Mouse (Mus musculus) C2C12 (cell line): ENCODE results near the gene Tpr. TPM values are rescaled to one million over a fixed set of nuclear protein-coding genes. Genes with fewer than 3 reads are reported as not detected.

Source experiments
- H3K27me3 ChIP-seq: one replicate; pipeline ENCODE4 v1.6.1; 2011; ENCODE audit not compliant: control insufficient read depth, insufficient read depth, insufficient read length
- H3K36me3 ChIP-seq: one replicate; pipeline ENCODE4 v1.6.1; 2011; ENCODE audit not compliant: control insufficient read depth, insufficient read depth
- H3K4me3 ChIP-seq: one replicate; pipeline ENCODE4 v1.5.1; 2011; ENCODE audit warnings: mild to moderate bottlenecking, control low read depth; ENCODE audit not compliant: poor library complexity, insufficient read depth, severe bottlenecking
- H3K79me2 ChIP-seq: one replicate; pipeline ENCODE4 v1.6.1; 2011; ENCODE audit not compliant: control insufficient read depth, insufficient read depth
- H3K79me3 ChIP-seq: one replicate; pipeline ENCODE4 v1.6.1; 2011; ENCODE audit warnings: low read depth, control low read depth
- H3ac ChIP-seq: one replicate; pipeline ENCODE3; 2011; ENCODE audit warnings: low read depth; ENCODE audit not compliant: control insufficient read depth, insufficient read length
- CEBPB ChIP-seq: IDR thresholded peaks from one replicate; pipeline ENCODE4 v1.6.1; 2011; ENCODE audit warnings: low read depth, mild to moderate bottlenecking, control low read depth, moderate library complexity
- CTCF ChIP-seq: IDR thresholded peaks from one replicate; pipeline ENCODE4 v1.5.1; 2011; ENCODE audit not compliant: control insufficient read depth, insufficient read depth, insufficient read length
- FOSL1 ChIP-seq: IDR thresholded peaks from one replicate; pipeline ENCODE4 v1.8.0; 2011; ENCODE audit warnings: mild to moderate bottlenecking, low read length; ENCODE audit not compliant: poor library complexity, insufficient read depth, severe bottlenecking
- MAX ChIP-seq: IDR thresholded peaks from one replicate; pipeline ENCODE4 v1.6.1; 2011; ENCODE audit warnings: mild to moderate bottlenecking, control low read depth
- MYOD1 ChIP-seq: IDR thresholded peaks from one replicate; pipeline ENCODE4 v1.6.1; 2011; ENCODE audit warnings: low read depth; ENCODE audit not compliant: control insufficient read depth, insufficient read length
- MYOG ChIP-seq: IDR thresholded peaks from one replicate; pipeline ENCODE4 v1.6.1; 2011; ENCODE audit not compliant: control insufficient read depth, insufficient read length; ENCODE audit errors: extremely low read depth
- USF1 ChIP-seq: IDR thresholded peaks from one replicate; pipeline ENCODE4 v1.6.1; 2011; ENCODE audit warnings: low read depth, mild to moderate bottlenecking, control low read depth, moderate library complexity
- polyA plus RNA-seq: library from polyadenylated mRNA; unstranded; fragments of >200 nt; fragmentation: generic; extraction: Trizol; gene quantifications from one replicate; pipeline ENCODE4 v1.2.1, GENCODE M21; 2012; ENCODE audit warnings: missing spikeins

Tpr gene
- polyA plus RNA-seq, 1 experiment: 39.1 TPM

DNA sequence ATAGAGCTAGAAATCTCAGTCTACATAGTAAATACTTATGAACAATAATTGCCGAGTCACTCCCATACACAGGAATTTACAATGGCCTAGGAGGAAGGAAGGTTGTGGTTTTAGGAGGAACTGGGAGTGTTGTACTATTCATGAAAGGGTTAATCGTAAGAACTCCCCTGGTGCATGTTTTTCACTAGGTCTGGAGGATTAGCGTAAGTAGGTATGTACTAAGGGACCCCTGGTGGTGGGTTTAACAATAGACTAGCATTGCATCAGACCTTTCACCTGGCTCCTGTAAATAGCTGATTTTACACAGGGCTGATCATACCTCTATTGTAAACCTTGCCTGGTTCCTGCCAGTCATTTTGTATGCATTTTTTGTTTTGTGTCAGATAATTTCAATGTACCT is 33.6 kb downstream of the Tpr start:
- H3K36me3 ChIP-seq: peaks cover 93% of the 10 kb centered on the region

DNA sequence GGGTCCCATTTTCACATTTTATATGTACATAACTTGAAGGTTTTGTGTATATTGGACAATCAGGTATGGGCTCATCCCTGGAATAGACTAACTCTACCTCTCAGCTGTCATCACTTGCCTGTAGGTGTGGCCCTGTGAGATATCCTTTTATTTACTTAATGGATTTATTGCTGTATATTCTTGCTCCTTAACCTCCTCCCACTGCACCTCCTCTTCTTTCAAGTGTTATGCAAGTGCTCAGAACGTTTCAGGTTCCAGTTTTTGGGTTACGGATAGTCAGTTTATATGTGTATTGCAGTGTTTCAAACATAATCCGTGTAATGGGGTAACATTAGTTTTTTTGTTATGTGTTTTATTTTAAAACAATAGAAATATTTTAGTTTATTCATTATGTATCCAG is 46.0 kb downstream of the Tpr start:
- Histone ChIP-seq H3K79me3 (no peaks in the 10 kb centered on the region), H3K79me2 (no peaks in the 10 kb centered on the region), H3K36me3 (peaks cover 91% of the 10 kb centered on the region), H3ac (no peak overlapping the region), H3K27me3 (no peaks in the 10 kb centered on the region), H3K4me3 (no peak overlapping the region)
- no peak for TF ChIP-seq CTCF
- TF ChIP-seq MYOG: no peak
- no peak for TF ChIP-seq CEBPB
- no peak for TF ChIP-seq MAX
- no peak for TF ChIP-seq MYOD1
- no peak for TF ChIP-seq FOSL1
- TF ChIP-seq USF1: no peak

More for the DNA sequence above, 33.6 kb downstream of the Tpr start:
- Histone ChIP-seq H3K79me2 (no peaks in the 10 kb centered on the region), H3ac (no peak overlapping the region), H3K4me3 (no peak overlapping the region), H3K79me3 (no peaks in the 10 kb centered on the region), H3K27me3 (no peaks in the 10 kb centered on the region)
- TF ChIP-seq MYOG (no peak), MYOD1 (no peak), USF1 (no peak), MAX (no peak), CTCF (no peak), CEBPB (no peak), FOSL1 (no peak)

DNA sequence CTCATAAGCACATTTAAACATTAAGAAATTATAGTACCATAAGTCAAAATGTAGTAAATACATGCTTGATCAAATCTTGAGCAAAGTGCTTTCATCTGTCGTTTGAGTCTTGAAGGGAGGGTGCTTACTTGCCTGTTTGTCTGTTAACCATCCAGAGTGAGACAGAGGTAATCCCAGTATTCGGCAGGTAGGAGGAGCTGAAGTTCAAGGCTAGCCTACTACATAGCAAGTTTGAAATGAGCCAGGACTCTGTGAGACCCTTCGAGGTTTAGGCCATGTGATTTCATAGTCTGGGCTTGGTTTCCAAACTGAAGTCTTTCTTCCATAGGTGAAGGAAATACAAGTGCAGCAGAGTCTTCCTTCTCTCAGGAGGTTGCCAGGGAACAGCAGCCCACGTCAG is 49.1 kb downstream of the Tpr start:
- peaks cover 91% of the 10 kb centered on the region for H3K36me3 ChIP-seq
- no peak overlapping the region for H3ac ChIP-seq
- TF ChIP-seq MYOD1 (no peak), MYOG (no peak), CEBPB (no peak), CTCF (no peak), MAX (no peak), USF1 (no peak), FOSL1 (no peak)
- no peaks in the 10 kb centered on the region for H3K27me3 ChIP-seq
- H3K4me3 ChIP-seq: no peak overlapping the region
- no peaks in the 10 kb centered on the region for H3K79me3 ChIP-seq
- no peaks in the 10 kb centered on the region for H3K79me2 ChIP-seq

DNA sequence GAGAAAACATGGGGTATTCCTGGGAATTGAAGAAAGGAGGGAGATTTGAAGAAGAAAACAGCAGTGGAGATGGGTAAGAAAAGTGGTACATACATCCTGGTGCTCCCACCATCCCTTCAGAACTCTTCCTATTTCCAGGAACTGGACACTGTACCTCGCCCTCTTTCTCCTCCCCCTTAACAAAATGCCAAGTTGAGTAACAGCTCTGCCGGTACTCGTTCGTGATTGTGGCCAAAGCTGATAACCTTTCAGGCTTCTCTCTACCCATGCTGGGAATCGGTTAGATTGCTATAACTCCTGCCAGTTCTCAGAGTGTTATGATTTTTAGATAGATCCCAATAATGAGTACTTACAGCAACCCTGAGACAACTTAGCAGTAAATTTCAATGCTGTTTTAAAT is 66.3 kb downstream of the Tpr start:
- TF ChIP-seq USF1: no peak
- TF ChIP-seq CEBPB: no peak
- no peak for TF ChIP-seq MYOG
- no peak for TF ChIP-seq MYOD1
- no peak for TF ChIP-seq MAX
- TF ChIP-seq CTCF: no peak
- no peak for TF ChIP-seq FOSL1
- no peak overlapping the region for H3ac ChIP-seq

DNA sequence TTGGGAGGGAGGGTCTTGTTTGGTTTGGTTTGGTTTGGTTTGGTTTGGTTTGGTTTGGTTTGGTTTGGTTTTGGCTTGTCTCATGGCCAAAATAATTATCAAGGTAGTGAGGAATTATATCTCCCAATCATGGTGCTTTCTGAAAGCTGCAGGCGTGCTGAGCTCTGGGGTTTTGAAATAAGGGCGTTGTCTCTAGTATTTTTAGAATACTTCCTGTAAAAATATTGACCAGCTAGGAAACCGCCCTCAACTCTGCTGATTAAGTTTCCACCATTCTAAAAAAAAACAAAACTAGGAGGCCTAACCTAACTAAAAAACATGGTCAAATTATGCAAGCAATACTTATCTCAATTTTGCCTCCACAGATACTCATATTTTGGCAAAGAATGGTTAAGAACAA is 67.0 kb downstream of the Tpr start:
- Histone ChIP-seq H3ac (no peak overlapping the region), H3K79me3 (no peaks in the 10 kb centered on the region), H3K36me3 (no peaks in the 10 kb centered on the region), H3K27me3 (no peaks in the 10 kb centered on the region), H3K4me3 (no peak overlapping the region), H3K79me2 (no peaks in the 10 kb centered on the region)
- no peak for TF ChIP-seq USF1
- no peak for TF ChIP-seq MYOD1
- no peak for TF ChIP-seq FOSL1
- TF ChIP-seq CTCF: no peak
- no peak for TF ChIP-seq MYOG
- TF ChIP-seq CEBPB: no peak
- no peak for TF ChIP-seq MAX

More for the DNA sequence above, 66.3 kb downstream of the Tpr start:
- Histone ChIP-seq H3K79me2 (no peaks in the 10 kb centered on the region), H3K4me3 (no peak overlapping the region), H3K36me3 (no peaks in the 10 kb centered on the region), H3K27me3 (no peaks in the 10 kb centered on the region), H3K79me3 (no peaks in the 10 kb centered on the region)

DNA sequence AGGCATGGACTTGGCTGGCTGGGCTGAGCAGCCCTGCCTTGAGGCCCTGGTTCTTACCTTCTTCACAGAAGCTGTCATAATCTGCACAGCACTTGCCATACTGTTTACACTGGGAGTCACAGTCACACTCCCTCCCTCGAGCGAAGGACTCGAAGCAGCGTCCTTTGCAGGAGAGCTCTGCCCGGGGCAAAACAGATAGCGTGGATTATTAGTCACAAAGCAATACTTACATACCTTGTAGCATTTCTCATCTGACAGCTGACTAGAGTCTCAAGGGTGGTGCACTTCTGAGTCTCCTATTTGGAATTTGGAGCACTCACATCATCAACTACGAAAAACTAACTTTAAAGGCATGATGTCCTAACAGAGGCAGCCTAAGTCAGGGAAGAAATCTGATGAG is 68.0 kb downstream of the Tpr start:
- peak overlapping the region; percentile 3 for H3ac ChIP-seq
- H3K27me3 ChIP-seq: no peaks in the 10 kb centered on the region
- TF ChIP-seq USF1 (no peak), CTCF (no peak), FOSL1 (no peak), MYOG (no peak), MAX (no peak), MYOD1 (no peak), CEBPB (no peak)
- H3K79me3 ChIP-seq: no peaks in the 10 kb centered on the region
- no peaks in the 10 kb centered on the region for H3K79me2 ChIP-seq
- H3K36me3 ChIP-seq: no peaks in the 10 kb centered on the region
- no peak overlapping the region for H3K4me3 ChIP-seq
